Mouse (Mus musculus): ENCODE data around the gene Mxd3. TPM values are rescaled to one million over a fixed set of nuclear protein-coding genes. Genes with fewer than 3 reads are reported as not detected.

Gene Mxd3
- total RNA-seq, 2 experiments from 2014 or later: 1.5 to 3.4 TPM

- no peak for DNase-seq (ENCODE audit: low spot score in 2 of 2)
Observed at GRCm38 (mm10) chr13:55277203-55277602, 52.4 kb downstream of the Mxd3 start.

Other genes with a start within 250 kb of the Mxd3 start
- 10 to 100 TPM; 18.8 to 19.7 TPM for gene Uimc1, start 229.5 kb downstream of the Mxd3 start, total RNA-seq (2021)
- gene Zfp346, start 224.5 kb downstream of the Mxd3 start, total RNA-seq (2021): 10 to 100 TPM; 48.8 to 51.2 TPM
- gene Gm17617, start 196.3 kb downstream of the Mxd3 start, total RNA-seq (2021): not detected
- gene Fgfr4, start 177.2 kb downstream of the Mxd3 start, total RNA-seq (2021): under 1 TPM; 0.18 to 0.45 TPM
- 100 to 1,000 TPM; 143 to 145 TPM for gene Nsd1, start 120.0 kb downstream of the Mxd3 start, total RNA-seq (2021)
- gene Prelid1, start 9.3 kb downstream of the Mxd3 start, total RNA-seq (2021): 100 to 1,000 TPM; 153 to 157 TPM
- gene Rab24, start 7.9 kb downstream of the Mxd3 start, total RNA-seq (2021): 10 to 100 TPM; 74.3 to 77.8 TPM
- 10 to 100 TPM; 52.4 to 53.9 TPM for gene Lman2, start 33.0 kb upstream of the Mxd3 start, total RNA-seq (2021)
- 10 to 100 TPM; 58.6 to 63.4 TPM for gene Rgs14, start 39.9 kb upstream of the Mxd3 start, total RNA-seq (2021)
- gene Slc34a1, start 68.4 kb upstream of the Mxd3 start, total RNA-seq (2021): not detected
- gene Pfn3, start 85.4 kb upstream of the Mxd3 start, total RNA-seq (2021): not detected
- under 1 TPM; 0.32 to 0.69 TPM for gene F12, start 97.0 kb upstream of the Mxd3 start, total RNA-seq (2021)
- 10 to 100 TPM; 74.2 to 76.8 TPM for gene Grk6, start 115.2 kb upstream of the Mxd3 start, total RNA-seq (2021)
- gene Prr7, start 134.4 kb upstream of the Mxd3 start, total RNA-seq (2021): 10 to 100 TPM; 89.9 to 92.7 TPM
- 100 to 1,000 TPM; 335 to 353 TPM for gene Dbn1, start 158.3 kb upstream of the Mxd3 start, total RNA-seq (2021)
- gene Pdlim7, start 183.9 kb upstream of the Mxd3 start, total RNA-seq (2021): 10 to 100 TPM; 69.4 to 78.9 TPM
- gene Dok3, start 199.5 kb upstream of the Mxd3 start, total RNA-seq (2021): 1 to 10 TPM; 6.7 to 7.9 TPM
- 10 to 100 TPM; 44.8 to 47.0 TPM for gene Ddx41, start 206.8 kb upstream of the Mxd3 start, total RNA-seq (2021)
- gene Fam193b, start 241.3 kb upstream of the Mxd3 start, total RNA-seq (2021): 10 to 100 TPM; 64.8 to 67.7 TPM
- 100 to 1,000 TPM; 132 to 133 TPM for gene Tmed9, start 243.9 kb upstream of the Mxd3 start, total RNA-seq (2021)